Mouse (Mus musculus): ENCODE results near the gene Adssl1. TPM values are rescaled to one million over a fixed set of nuclear protein-coding genes. Genes with fewer than 3 reads are reported as not detected.

Gene Adssl1
- total RNA-seq, 2 experiments from 2014 or later, result 904 to 982 TPM

DNA sequence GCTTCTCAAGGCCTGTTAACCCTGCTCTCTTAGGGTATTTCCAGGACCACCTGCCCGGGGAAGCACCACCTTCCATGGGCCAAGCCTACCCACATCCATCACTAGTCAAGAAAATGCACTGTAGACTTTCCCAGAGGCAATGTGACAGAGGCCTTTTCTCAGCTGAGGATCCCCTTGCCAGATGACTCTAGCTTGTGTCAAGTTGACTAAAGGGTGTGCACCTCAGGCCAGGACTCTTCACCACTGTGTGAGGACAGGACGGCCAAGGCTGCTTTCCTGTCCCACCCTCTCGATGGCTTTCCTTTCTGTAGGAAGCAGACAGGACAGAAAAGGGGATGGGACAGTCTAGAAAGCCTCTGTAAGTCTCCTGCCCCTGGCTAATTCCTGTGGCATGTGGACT, 28.1 kb upstream of the Adssl1 start:
- intact Hi-C loops (cut with DNase I), result no loop called here
- no peak for DNase-seq

GRCm38 (mm10) chr12:112592985-112593734, 26.7 kb upstream of the Adssl1 start:
- intact Hi-C loops (cut with DNase I), result no loop called here
- DNase-seq, result peak in 1 of 2 experiments; percentile 33

GRCm38 (mm10) chr12:112593951-112594915, 25.6 kb upstream of the Adssl1 start:
- DNase-seq, result no peak
- intact Hi-C loops (cut with DNase I), result no loop called here

GRCm38 (mm10) chr12:112594989-112595388, 24.9 kb upstream of the Adssl1 start:
- no peak for DNase-seq
- intact Hi-C loops (cut with DNase I), result no loop called here

DNA sequence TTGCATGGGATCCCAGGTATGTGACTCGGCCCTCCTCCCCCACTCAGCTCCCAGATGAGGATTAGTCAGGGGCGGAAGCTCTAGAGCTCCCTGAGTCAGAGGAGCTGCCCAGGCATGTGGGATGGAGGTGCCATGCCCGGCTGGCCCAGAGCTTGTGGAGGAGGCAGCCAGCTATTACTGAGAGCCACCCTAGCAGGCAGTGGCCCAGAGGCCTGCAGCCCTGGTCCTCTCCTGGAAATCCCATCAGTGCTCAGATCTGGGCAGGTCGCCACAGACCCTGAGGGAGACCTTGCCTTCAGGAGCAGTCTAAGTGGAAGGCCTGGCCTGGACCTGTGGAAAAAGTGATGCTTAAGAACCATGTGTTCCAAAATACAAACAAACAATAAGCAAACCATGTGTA, 24.2 kb upstream of the Adssl1 start:
- DNase-seq, result peak in 1 of 2 experiments; percentile 84
- intact Hi-C loops (cut with DNase I), result no loop called here

DNA sequence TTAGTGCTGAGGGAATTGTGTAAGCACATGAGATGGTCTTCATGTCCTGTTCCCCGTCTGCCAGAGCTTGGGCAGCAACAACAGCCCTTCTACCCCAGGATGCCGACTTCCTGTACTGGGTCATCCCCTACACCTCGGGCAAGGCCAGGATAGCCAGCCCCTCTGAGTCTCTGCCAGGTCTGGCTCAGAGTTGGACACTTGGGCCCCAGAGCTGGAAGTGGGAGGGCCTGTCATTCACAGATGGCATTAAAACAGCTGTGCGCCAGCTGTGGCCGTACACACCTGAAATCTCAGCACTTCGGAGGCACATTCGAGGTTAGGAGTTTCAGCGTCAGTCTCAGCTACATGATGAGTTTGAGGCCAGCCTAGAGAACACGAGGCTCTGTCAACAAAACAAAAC, 23.4 kb upstream of the Adssl1 start:
- intact Hi-C loops (cut with DNase I), result no loop called here
- DNase-seq, result no peak

DNA sequence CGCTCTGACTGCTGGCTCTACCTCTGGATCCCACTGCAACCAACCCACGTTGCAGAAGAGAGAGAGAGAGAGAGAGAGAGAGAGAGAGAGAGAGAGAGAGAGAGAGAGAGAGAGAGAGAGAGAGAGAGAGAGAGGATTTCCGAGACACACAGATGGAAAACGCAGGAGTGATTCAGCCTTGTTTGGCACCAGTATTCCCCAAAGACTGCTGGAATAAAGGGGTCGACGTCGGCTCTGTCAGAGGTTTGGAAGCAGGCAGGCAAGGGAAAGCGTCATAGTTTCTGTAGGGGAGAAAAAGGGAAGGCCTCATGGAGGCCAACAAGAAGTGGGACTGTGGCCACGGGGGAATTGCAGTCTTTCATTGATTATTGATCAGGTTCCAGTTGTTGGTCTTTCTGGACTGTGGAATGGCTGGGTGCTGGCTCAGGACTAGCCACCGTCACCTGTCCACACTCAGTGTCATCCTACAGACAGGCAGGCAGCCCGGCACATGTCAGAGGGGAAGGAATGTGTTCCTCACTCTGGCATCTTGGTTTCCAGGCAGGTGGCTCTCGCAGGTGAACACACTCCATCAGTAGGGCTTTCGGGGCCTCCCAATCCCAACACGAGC, 22.8 kb upstream of the Adssl1 start:
- intact Hi-C loops (cut with DNase I), result no loop called here
- no peak for DNase-seq

- intact Hi-C loops (cut with DNase I), result no loop called here
- peak in 1 of 2 experiments; percentile 56 for DNase-seq
Observed at GRCm38 (mm10) chr12:112597618-112598017, 22.2 kb upstream of the Adssl1 start.

DNA sequence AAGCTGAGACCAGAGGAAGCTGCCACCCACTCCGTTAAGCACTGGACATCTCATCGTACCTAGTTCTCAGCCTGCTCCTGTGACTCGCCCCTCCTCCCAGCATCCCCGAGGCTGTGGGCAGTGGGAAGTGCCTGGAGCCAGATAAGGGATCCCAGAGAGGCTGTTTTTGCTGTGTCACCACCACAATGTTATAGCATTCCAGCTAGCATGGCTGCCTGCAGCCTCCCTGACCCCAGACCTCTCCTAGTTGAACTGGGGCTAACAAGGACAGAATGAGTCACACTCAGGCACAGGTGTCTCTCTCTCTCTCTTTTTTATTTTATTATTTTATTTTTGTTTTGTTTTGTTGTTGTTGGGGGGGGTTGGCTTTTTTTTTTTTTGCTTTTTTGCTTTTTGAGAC, 20.6 kb upstream of the Adssl1 start:
- intact Hi-C loops (cut with DNase I), result no loop called here
- no peak for DNase-seq

- DNase-seq, result no peak
- intact Hi-C loops (cut with DNase I), result no loop called here
Observed at GRCm38 (mm10) chr12:112599942-112600611, 19.8 kb upstream of the Adssl1 start.

DNA sequence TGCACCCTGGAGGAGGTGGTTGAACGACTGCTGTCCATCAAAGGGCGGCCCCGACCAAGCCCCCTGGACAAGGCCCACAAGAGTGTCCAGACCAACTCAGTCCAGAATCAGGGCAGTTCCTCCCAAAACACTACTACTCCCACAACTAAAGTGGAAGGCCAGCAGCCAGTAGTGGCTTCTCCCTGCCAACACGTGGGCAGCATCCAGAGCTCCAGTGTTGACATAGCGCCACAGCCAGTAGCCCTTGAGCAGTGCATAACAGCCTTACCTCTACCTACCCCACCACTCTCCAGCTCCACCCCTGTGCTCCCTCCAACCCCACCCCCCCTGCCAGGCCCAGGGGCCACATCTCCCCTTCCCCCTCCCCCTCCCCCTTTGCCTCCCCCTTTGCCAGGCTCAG, 15.8 kb upstream of the Adssl1 start:
- intact Hi-C loops (cut with DNase I), result no loop called here
- no peak for DNase-seq

GRCm38 (mm10) chr12:112604709-112605649, 14.9 kb upstream of the Adssl1 start:
- intact Hi-C loops (cut with DNase I), result loop anchor here (1.0 kb wide), 1 partner anchor 53 kb away; no protein-coding TSS in a partner anchor

GRCm38 (mm10) chr12:112605766-112606165, 14.1 kb upstream of the Adssl1 start:
- intact Hi-C loops (cut with DNase I), result loop anchor here (1.0 kb wide), 1 partner anchor 53 kb away; no protein-coding TSS in a partner anchor
- peak; percentile 74 for DNase-seq

More at GRCm38 (mm10) chr12:112604709-112605649, 14.9 kb upstream of the Adssl1 start:
- DNase-seq, result peak in 1 of 2 experiments; percentile 57

DNA sequence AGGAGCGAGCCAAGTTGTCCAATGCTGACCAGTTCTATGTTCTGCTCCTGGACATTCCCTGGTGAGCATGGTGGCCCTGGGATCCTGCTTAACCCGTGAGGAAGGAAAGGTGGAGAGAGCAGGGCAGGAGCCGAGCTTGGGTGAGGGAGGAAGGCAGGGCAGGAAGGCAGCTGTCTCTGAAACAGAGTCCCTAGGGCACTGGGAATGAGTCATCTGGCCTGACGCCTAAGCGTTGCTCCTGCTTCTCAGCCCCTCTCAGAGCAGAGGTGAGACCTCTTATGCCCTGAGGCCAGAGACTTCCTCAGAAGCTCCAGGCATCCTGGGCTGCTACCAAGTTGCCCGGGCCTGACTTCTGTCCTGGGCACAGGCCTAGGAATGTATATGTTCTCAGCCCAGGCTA, 12.8 kb upstream of the Adssl1 start:
- intact Hi-C loops (cut with DNase I), result no loop called here
- peak in 1 of 2 experiments; percentile 23 for DNase-seq

- intact Hi-C loops (cut with DNase I), result no loop called here
- no peak for DNase-seq
Observed at GRCm38 (mm10) chr12:112609031-112609430, 10.8 kb upstream of the Adssl1 start.

- no peak for DNase-seq
- intact Hi-C loops (cut with DNase I), result no loop called here
Observed at GRCm38 (mm10) chr12:112616668-112617067, 3.2 kb upstream of the Adssl1 start.

DNA sequence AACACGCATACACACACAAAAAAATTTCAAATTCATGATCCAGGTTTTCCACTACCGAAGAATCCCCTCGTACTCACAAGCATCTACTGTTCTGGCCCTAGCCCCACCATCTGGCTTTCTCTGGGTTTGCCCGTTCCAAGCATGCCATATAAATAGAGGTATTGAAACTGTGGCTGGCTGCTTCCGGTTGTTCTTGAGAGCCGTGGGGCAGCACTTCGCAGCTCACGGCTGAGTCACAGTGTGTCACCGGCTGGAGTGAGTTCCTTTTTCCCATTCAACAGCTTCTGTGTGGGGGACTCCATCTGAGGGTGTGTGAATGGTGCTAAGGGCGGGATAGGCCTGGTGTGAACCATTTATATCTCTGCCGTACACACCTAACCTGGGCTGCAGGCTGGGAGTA, 2.7 kb upstream of the Adssl1 start:
- intact Hi-C loops (cut with DNase I), result no loop called here

GRCm38 (mm10) chr12:112617898-112618380, 1.9 kb upstream of the Adssl1 start:
- intact Hi-C loops (cut with DNase I), result no loop called here
- DNase-seq, result peak; percentile 71 to 72

More for the DNA sequence above, 2.7 kb upstream of the Adssl1 start:
- no peak for DNase-seq
